Mouse (Mus musculus) spleen, postnatal 14 days (tissue): ENCODE measurements around the gene Tnik.

Source experiments
- DNase-seq, 2 experiments: peaks; one replicate each; pipeline ENCODE4 v3.0.0; 2021 to 2022; ENCODE audit warnings: low spot score in 2 of 2

Gene Tnik

DNA sequence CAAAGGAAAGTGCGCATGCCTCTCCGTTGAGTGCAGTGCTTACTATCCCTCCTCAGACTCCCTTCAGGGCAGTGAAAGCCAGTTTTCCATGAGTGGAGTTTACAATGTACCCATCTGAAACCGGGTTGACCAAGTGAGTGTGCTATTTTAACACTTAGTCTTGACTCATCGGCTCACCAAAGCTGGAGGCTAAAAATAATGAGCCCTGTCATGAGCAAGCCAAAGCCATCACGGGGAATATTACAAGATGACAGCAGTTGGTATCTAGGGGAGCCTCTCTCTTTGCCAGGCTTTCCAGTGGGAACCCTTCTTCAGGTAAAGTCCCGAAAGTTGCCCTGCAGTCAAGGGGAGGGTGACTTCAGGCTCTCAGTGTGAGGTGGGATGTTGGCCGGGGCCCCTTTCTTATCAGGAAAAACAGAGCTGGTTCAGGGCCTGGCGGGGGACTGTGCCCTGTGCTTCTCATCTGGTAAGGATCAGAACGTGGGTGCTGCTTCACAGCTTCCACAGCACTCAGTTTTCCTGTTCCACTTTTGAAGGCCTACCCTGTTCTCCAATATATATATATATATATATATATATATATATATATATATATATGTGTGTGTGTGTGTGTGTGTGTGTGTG lies 136.7 kb downstream of the Tnik start:
- DNase-seq = no peak

DNA sequence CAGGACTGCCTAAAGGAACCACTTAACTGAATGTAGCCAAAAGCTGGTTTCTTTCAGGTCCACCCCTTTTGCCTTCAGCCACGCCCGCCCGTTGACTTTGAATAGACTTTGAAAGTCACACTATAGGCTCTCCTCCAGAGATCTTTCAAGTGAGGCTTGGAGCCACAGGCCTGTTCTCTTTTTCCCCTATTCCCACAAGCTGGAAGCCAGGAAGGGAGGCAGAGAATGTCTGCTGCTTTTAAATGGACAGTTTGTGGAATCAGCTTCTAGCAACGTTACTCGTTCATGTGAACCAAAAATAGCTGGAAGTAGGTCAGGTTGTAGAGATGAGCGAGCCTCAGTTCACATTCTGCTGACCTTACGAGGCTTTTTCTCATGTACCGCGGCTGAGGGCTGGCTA lies 138.3 kb downstream of the Tnik start:
- DNase-seq = no peak

DNA sequence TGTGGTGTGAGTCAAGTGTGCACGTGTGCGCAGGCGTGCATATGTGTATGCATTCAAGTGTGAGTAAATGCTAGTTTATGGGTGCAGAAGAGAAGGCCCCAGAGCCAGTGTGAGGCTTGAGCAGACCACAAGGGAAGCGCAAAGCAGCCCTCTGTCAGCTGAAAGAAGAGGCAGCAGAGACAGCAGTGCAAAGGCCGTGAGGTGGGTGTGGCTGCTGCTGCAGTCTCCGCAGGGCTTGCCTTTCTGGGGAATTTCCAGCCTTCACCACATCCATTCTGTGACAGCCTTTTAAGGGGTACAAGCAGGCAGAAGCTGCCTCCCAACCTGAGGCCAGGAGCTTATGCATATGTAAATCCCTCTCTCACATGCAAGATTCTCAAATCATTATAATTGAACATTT lies 139.2 kb downstream of the Tnik start:
- DNase-seq = no peak

DNA sequence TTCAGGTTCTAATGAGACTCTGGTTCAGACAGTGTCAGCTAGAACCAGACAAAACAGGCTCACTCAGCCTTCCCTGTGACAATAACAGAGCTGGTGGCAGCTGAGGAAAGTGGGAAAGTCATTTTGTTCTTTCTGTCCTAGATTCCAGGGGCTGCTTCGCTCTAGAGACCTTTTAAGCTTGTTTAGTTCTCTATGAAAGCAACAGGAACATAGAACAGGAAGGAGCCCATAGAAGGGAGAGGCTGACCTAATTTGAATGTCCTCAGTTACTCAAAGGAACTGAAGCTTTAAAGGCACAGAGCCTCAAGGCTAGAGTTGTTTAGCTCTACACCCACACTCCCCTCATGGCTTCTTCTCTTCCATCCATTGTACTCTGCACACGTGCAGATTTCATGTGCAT lies 142.4 kb downstream of the Tnik start:
- no peak for DNase-seq

DNA sequence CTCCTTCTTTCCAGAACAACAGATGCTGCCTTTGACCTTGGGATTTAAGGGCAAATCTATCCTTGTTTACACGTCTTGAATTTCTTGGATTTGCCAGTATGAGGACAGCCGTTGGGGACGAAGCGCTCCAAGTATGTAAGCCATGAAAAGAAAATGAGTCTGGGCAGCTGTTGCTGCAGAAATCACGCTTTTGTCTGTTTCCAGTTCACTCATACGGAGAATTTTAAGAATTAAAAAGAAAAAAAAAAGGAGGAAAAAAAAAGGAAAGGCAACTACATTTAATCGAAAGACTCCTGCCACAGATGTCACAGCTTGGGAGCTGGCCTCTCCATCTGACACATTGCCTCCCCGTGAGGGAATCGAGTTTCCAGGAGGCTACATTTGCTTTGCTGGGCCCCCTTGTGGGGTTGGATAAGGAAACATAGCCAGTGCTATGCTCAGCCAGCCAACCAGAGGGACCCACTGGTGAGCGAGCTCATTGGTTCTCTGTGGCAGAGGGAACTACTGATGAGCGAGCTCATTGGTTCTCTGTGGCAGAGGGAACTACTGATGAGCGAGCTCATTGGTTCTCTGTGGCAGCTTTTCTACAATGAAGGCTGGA lies 145.9 kb downstream of the Tnik start:
- no peak for DNase-seq

DNA sequence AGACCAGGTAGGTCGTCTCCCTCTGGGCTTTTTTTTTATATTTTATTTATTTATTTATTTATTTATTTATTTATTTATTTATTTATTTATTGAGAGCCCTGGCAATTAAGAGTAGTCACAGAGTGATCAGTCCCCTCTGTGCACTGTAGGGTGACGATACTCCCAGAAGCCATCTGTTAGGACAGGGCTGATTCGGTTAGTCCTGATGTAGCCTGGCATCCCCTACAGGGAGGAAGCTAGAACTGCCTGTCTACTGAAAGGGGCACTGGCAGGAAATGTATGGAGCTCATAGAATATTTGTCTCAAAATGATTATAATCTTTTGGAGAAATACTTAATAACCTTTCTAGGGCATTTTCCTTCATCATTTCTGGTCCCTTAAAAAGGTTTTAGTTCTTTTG lies 147.3 kb downstream of the Tnik start:
- no peak for DNase-seq

DNA sequence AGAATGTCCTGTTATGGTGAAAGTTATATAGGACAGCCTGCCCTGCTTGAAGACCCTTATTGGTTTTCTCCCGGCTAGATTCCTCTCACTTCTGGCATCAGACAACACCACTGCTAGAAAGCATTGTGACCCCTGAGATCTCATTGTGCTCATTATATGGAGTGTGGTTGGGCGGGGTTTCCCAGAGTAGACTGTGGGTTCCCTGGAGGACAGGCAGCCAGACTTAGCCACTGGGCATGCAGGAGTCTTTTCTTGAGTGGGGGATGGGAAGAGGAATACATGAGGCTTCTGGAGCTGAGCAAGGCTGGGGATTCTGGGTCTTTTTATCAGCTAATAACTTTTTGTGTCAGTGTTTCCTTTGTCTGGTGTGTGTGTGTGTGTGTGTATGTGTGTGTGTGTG lies 153.0 kb downstream of the Tnik start:
- no peak for DNase-seq

DNA sequence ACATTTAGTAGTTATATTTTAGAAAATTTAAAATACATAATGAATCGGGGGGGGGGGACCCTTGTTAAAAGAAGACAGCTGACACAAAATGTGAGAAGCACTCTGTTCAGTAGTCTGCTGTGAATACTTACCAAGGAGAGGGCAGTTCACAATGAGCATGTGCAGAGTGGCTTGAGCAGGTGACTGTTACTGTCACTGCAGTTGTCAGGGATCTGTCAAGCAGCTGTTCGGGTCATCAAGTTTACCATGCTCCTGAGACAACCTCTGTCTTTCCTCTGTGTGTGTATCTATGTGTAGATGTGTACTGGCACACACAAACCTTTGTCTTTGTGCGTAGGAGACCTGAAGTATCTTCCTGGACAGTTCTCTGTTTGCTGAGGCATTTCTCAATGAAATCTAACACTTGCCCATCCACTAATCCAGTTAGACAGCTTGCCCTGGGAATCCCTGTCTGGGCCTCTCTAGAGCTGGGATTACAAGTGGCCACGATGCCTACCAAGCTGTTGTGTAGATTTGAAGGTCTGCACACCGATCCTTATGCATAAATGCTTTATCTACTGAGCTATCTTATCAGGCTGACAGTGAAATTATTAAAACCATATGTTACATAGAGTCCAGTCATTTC lies 154.2 kb downstream of the Tnik start:
- DNase-seq = no peak

DNA sequence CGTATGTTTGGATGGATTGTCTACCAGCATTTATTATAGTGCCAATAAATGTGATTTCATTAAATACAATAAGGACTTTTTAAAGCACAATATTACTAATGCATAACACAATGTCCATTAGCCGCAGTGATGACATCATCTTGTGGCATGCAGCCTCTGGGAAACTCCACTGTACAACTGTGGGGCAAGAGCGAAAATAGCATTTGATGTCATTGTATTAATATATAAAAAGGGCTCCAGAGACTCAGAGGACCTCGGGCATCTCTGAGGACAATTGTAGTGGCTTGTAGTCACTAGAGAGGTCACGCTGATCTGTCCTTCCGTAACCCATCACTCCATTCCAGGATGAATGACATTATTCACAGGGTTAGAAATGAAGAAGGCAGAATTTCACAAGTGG lies 157.2 kb downstream of the Tnik start:
- no peak for DNase-seq

DNA sequence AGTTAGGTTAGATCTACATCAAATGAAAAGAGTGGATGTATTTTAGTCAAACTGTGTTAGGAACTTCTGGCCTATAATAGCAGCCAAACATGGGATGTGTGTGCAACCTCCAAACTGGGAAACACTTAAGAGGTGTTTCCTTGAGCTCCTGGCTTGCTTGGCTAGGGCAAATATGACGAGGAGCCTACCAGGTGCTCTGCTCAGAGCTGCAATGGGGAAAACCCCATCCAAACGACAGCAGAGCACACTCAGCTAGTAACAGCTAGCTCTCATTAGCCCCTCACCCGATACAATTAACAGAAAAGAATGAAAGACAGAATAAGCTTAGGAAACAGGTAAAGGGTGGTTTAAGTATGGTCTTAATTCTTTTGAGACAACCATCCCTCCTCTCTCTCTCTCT lies 157.7 kb downstream of the Tnik start:
- no peak for DNase-seq

DNA sequence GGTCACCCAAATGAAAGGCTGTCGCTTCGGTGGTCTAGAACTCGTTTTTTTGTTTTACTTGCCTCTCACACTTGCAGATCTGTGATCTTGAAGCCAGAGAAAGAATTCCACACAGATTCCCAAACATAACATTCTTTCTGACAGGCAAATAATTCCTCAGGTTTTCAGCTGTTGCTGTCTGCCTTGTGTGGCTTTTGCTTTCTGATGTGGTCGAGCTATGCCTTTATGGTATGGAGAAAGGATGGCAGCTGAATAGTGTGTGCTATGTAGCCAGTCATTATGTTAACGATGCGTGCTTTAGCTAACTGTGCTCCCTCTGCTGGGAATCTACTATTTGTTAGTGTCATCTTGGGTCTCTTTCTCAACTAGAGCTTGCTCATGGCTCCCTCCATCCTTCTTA lies 158.8 kb downstream of the Tnik start:
- DNase-seq = no peak

DNA sequence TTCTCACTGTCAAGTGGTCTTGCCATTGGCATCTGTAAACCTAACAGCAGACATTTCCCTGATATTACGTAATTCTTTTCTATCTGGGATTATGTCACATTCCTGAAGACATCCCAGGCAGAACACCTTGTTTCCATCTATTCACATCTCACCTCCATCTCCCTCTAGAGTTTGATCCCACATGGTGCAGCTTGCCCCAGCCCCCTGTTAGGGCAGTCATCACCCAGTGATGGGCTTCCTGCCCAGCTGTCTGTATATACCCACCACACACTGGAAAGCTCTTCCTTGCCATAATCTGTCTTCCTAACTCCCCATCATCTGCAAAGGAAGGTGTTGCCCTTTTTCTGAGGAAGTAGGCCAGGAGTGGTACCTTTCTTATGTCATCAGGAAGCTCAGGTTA lies 159.2 kb downstream of the Tnik start:
- DNase-seq = no peak

DNA sequence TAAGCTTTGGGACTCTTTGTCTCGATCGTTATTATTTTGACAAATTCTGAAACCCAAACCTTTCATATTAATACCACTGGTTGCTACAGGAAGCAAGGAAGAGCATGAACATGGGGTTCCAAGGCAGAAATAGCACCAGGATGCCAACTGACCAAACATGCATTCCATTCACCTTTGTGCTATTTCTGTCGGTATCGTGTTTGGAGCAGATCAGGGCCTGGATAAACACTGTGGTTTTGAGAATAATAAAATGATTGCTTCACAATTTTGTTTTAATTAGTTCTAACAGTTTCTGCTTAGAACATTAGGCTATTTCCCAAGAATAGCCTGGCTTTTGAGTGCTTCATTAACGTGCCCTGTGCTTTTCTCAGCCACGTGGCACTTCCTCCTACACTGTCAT lies 162.9 kb downstream of the Tnik start:
- DNase-seq = no peak

DNA sequence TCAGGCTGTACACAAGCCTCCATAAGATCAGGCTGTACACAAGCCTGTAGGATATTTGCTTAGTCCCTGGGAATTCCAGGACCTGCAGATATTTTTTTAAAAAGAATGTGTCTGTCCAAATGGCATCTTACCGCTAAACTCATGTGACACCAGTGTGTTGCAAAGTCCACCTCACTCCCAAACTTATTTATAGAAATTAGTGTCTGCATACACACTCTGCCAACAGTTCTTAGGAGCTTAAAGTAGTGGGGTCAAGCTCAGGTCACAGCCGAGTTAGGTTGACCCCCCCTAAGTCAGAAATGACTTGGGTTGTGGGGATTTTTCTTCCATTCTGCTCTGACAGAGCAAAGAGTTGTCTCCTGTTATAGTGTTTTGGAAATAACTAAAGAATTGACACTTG lies 168.4 kb downstream of the Tnik start:
- DNase-seq = no peak

DNA sequence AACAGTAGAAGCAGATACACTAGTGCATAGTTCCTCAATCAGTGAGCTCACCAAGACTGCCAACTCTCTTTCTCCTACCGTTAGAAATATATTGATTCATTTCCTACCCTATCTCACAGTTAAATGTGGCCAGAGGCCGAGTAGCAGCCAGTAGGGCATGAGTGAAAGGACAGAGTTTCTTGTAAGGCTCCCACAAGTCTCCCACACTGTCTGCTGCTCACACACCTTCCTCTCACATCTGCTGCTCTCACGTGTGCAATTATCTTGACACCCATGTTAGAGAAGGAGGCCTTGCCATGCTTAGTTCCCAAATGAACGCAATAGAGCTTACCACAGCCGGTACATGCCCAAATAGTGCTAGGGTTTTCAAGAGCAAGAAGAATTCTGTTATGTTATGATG lies 169.3 kb downstream of the Tnik start:
- no peak for DNase-seq

DNA sequence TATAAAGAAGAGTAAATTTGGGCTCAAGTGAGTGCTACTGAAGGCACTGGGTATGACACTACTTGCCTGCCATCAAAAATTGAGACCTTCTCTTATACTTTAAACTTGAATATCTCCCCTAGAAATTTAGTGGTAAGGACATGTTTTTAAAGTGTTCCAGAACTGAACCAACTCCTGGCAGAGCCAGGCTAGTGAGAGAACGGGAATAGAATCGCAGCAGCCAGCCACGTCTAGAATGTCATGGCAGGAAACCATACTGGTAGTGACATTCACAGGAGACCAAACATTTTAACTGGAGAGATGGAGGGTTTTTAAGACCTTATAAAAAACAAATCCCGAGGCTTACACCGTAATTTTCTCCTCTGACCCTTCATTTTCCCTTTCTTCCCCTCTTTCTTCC lies 172.5 kb downstream of the Tnik start:
- DNase-seq = no peak

DNA sequence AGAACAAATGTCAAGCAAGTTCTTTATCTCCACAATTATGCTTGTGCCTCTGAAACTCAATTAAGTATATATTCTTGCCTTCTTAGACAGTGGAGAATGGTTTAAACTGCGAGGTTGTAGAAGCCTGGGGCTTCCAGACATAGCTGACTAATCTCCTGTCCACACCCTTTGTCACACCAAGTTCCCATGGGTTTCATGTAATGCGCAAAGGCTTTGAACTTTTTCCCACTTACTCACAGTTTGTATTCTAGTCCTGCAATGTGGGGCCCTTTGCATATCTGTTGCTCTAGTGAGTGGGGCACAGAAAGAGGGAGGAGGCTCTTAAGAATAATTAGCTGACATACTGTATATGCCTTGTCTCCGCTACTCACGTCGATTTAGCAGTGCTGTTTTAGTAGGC lies 174.4 kb downstream of the Tnik start:
- DNase-seq = no peak

DNA sequence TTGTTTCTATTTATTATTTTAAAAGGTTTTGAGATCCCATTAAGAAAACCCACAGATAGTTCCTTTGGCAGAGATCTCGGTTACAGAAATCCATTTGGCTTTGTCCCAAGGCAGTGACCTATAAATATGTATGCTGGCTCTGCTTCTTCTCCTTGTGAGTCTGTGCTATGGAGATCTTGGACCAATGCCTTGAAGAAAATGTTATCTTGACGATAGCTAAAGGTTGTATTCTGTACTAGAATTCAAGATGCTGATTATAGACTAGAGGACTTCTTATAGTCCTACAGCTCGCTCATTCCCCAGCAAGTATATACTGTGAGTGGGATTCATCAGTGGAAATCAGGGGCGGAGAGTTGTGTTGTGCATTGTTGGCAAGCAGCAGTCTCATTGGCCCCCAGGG lies 178.5 kb downstream of the Tnik start:
- DNase-seq = no peak

DNA sequence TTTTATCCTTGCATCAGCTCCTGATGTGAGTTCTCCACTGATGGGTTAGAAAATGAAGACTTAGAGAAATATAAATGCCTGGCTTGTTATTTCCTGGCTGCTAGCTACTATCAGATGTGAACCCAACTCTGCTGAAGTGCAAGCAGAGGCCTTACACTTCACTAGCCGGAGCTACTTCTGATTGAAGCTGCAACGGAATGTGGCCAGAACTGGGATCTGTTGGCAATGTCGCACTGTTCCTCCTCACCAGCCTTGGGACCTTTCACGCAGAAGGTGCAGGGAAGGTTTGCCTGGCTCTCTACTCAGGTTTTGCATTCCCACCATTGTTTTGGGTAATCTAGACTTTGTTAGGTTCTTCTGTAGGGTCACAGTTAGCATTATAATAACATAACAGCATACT lies 179.1 kb downstream of the Tnik start:
- DNase-seq = no peak

DNA sequence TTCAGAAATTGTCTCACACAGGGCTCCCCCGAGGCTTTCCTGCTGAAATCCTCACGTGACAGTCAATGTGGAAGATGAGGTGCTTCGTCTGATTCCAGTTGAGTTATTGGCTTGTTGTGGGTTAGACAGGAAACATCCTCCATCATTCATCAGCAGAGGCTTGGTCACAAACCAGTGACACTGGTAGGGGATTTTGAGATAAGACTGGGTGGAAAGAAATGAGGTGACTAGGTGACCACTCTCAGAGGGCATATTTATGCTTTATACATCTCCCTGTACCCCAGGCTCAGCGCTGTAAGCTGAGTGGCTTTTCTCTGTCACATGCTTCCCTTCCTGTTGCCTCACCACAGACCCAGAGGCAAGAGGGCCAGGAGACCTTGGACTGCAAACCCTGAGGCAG lies 184.9 kb downstream of the Tnik start:
- DNase-seq = no peak

DNA sequence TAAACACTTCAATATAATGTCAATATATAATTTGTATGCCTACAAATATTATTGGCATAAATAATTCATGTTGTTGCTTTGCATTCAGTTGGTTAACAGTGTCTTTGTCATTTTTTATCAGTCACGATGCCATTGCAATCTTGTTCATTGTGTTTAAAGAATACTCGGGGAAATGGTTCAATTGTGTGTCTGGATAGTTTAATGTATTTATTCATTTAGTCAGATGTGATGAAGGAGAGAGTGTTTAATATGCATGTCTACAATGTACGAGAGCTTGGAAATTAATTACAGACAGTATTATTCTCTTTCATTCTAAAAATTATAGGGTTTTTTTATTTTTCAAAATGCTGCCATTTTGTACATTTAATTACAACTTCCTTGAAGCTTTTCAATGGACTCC lies 190.4 kb downstream of the Tnik start:
- DNase-seq = no peak

DNA sequence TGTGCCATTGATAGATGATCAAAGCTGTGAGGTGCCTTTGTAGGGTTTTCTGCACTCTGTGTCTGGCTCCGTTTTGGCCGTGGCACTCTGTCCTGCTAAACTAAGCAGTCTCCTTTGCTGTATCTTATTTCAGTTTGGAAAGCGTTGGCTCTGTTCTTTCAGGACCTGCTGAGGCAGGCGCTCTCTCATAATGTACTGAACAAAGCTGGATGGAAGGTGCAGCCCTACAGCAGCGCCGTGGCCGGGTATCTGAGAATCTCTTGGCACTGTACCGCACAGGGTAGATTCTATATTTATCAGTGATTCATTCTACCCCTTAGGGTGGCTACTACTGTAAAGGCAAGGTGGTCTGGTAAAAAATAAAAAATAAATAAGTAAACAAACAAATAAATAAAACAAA lies 193.8 kb downstream of the Tnik start:
- no peak for DNase-seq

DNA sequence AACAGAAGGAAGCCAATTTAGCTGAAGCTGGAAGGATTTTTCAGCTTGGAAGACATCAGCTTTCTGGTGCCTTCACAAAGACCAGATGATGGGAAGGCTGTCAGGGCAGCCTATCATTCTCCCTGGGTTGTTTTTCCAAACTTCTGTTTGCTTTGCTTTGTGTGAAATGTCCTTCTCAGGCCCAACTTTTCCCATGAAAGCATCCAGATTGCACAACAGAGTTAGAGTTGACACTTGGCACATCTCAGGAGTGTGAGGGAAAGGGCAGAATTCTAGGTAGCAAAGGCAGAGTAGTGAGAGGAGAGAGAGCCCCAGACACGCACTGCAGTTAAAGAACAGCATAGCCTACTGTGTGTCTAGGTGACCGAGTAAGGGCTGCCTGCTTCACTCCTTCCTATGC lies 194.5 kb downstream of the Tnik start:
- no peak for DNase-seq

DNA sequence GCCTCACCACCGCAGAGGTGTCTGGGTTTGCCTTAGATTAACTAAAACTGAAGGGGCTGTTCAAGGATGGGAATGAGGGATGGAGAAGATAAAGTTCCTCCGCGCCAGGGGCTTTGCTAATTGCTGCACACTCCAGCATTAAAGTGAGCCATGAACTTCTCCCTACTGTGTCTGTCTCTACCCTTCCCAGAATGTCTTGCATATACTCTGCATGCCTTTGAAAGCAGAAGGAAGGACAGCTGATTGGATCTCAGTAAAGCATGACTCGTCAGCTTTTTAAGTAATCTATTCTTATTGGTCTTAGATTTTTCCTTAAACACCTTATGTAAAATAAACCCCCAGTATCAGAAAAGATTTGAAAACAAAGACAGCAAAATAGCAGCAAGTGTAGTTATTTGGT lies 203.7 kb downstream of the Tnik start:
- DNase-seq = no peak
